Mouse (Mus musculus) cerebral cortex, adult 2 months (tissue): ENCODE results near the gene Rab4b.

ENCODE experiments used
- WGBS: fragments of 180-500 bp; shearing (Covaris S2); methylation state at CpG from one replicate; pipeline ENCODE4 v1.1.7; 2018; 5-methylcytosine and 5-hydroxymethylcytosine counted together

The Rab4b gene

DNA sequence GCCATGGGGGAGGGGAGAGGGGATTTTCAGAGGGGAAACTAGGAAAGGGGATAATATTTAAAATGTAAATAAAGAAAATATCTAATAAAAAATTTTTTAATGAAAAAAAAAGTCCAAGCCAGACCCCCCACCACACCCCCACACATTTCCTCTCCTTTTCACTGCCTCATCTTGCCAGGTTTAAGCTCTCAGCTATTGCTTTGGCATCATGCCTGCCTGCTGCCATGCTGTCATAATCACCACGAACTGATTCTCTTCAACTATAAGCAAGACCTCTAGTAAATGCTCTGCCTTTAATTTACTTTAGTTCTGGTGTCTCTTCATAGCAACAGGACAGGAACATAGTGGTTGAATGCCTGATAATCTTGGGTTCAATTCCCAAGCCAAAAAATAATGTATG is 3.8 kb upstream of the Rab4b start:
- 32% methylated on average over 1 of the region's 1 CpGs for WGBS

DNA sequence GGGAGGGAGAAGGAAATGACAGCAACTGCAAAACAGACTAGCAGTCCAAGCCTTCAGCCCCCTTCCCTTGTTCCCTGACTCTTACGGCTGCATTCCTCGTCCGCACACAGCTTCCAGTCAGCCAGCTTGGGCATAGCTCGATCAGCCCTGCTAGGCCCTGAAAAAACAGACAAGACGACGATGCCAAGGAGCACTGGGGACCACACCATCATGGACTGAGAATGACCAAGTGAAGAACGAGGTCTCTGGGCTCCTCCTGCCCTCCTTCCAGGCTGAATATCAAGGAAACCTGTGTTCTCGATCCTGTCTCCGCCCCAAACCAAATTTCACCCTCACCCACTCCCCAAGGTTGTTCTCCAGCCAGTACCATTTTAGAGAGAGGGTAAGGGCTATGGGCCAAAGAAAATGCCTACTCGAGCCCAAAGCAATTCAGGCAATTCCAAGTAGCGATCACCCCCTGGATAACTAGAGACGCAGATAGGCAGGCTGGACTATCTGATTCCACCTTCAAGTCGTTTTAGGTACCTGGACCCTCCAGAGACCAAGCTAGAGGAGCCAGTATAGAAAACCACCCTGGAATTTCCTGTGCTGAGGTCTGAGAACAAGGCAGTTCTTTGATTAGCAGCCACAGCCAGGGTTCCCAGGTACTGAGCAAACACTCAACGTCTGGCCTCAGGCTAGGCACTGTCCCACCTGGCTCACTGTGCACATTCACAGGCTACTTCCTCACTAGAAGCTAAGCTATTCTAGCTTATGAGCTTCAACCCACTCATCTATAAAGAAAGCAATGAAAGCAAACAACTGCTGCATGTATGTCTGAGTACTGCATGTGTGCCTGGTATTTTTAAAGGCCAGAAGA is 2.4 kb upstream of the Rab4b start, which contains the start of the genes Gm21983 and Mia:
TSS of gene Gm21983 (minus strand) at position 250 of the 859 bp plus-strand sequence.
TSS of gene Mia (minus strand) at position 321 of the 859 bp plus-strand sequence.
- 76% methylated on average over 14 of the region's 14 CpGs for WGBS

DNA sequence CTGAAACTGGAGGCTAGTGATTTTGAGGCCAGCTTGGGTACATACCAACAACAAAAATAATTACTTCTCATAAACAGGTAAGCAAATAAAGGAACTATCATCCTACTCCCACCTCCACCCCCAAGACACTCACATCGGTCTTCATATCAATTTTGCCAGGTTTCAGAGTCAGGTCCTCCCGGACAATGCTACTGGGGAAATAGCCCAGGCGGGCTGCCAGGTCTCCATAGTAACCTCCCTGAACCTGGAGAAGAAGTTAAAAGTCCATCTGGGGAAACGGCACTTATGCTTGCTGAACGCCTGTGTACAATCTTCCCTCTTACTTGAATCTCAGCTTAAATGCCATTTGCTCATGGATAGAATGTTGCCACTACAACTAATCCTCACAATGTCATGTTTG is 1.3 kb upstream of the Rab4b start:
- WGBS, result 35% methylated on average over 5 of the region's 5 CpGs

DNA sequence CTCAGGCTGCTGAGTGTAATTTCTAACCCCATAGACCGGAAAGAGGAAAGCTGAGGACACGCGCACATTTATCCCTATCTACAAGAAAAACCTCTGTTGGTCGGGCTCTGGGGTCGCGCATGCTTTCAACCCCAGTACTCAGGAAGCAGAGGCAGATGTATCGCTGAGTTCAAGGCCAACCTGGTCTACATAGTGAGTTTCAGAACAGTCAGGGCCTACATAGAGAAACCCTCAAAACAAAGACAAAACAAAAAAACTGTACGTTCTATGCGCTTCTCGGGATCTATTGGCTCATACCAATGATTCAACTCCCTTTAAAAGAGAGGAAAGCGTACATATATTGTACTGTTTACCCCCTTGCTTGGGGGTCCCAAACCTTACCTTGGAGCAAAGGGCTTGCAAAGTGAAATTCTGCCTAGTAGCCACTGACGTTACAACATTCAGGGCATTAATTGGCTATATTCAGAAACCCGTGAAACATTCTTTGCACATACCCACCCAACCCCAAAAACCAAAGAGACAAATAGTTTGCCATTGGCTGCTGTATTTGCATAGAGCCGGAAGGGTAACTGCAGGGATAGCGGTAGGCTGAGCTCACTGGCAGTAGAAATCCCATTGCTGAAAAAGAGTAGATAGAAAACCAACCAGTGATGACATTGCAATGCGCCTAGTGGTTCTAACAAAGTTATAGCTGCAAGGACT is 672 bp upstream of the Rab4b start:
- 44% methylated on average over 16 of the region's 16 CpGs for WGBS

DNA sequence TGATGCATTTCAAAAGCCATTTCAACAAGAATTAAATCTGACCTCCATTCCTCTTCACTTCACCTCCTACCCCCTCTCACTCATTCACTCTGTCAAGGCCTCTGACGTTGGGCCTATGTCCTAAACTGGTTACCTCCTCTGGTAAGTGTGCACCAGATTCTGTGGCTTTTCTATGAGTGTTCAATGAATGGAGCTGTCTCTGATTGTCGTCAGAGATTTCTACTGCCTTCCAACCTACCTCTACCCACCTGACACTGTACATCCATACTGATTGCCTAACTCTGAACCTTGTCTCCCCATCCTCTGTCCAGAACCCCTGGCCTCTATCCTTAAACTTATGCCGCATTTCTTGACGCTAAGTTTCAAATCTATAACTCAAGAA is 763 bp downstream of the Rab4b start:
- WGBS, result 11% methylated on average over 4 of the region's 4 CpGs

DNA sequence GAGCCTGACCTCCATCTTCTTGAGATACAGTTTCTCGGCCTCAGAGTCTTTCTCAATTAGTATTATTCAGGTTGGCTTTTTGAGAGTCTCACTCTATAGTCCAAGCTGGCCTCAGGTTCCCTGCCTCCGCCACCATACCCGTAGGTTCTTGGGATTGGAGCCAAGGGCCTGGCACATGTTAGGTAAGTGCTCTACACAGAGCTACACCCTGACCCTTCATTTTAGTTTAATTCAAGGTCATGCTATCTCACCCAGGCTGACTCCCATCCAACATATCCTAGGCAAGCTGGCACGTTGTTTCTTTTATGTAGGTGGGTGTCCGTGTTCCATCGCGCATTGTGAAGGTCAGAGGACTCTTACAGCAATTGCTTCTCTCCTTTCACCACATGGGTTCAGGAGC is 3.8 kb downstream of the Rab4b start:
- 87% methylated on average over 7 of the region's 7 CpGs for WGBS

DNA sequence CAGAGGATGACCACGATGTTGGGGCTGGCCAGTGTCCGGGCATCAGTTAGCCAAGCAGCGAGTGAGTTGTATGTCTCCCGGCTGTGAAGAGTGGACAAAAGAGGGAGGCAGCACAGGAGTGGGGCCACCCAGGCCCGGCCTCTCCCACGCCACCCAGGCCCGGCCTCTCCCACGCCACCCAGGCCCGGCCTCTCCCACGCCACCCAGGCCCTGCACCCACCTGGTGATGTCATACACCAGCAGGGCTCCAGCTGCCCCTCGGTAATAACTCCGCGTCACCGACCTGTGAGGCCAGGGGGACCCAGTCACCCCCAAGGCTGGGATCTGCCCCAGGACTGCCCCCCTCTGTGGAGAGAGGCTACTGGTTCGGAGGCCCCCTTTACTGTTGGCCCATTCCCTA is 4.2 kb downstream of the Rab4b start:
- 95% methylated on average over 15 of the region's 15 CpGs for WGBS

DNA sequence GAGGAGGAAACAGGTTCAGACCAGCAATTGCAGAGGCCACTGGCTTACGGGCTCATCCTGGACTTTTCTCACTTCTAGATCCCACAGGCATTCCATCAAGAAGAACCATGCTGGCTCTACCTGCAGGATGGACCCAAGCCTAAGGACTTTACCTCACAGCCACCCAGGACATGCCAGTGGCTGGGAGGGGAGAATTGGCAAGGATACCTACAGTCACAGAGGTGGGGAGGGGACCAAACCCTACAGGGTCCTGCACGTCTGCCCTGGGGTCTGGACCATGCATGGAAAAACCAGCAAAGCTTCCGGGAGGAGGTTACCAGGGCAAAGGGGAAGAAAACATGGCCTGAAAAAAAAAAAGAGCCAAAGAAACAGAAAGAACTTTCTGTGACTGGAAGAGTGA is 7.7 kb downstream of the Rab4b start:
- 93% methylated on average over 3 of the region's 3 CpGs for WGBS

DNA sequence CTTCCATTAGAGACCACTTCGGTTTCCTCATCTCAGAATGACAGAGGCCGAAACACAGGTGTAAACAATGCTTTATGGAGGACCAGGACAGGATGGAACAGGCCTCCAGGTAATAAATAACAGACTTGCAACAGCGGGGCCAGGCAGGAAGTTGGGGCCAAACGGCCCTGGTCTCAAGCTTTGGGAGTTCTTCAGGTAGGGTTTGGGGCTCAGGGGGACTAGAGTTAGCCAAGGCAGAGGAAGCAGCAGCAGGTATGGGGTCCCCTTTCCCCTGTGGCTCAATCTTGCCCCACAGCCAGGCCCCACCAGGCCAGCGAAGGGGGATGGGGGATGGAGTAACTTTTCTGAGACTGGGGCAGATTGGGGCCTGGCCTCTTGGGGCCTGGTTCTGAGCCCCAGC is 10.3 kb downstream of the Rab4b start:
- 97% methylated on average over 5 of the region's 5 CpGs for WGBS

DNA sequence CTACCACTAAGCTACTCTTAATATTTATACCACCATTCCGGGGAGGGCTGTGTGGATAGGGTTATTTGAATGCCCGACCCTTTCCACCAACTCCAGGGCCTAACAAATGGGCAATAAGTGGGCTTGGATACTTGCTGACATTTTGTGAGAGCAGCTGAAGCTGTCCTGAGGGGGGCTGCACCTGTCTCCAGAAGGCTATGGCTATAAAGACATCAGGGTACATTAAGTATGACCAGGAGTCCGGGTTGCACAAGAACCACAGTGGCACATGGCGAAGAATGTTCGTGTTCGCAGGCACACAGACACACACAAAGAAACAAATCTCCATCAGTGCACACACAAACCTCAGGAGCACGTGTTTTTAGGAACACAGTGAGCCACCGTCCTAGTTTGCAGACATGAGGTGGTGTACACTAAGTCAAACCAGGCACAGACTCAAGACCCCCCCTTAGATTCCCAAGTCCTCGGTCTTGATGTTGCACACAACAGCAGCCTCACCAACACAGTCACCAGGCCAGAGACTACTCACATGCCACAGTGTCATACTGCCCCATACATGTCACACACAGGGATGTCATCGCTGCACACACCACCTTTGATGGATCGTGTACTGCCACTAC is 11.1 kb downstream of the Rab4b start:
- WGBS, result 58% methylated on average over 11 of the region's 11 CpGs

DNA sequence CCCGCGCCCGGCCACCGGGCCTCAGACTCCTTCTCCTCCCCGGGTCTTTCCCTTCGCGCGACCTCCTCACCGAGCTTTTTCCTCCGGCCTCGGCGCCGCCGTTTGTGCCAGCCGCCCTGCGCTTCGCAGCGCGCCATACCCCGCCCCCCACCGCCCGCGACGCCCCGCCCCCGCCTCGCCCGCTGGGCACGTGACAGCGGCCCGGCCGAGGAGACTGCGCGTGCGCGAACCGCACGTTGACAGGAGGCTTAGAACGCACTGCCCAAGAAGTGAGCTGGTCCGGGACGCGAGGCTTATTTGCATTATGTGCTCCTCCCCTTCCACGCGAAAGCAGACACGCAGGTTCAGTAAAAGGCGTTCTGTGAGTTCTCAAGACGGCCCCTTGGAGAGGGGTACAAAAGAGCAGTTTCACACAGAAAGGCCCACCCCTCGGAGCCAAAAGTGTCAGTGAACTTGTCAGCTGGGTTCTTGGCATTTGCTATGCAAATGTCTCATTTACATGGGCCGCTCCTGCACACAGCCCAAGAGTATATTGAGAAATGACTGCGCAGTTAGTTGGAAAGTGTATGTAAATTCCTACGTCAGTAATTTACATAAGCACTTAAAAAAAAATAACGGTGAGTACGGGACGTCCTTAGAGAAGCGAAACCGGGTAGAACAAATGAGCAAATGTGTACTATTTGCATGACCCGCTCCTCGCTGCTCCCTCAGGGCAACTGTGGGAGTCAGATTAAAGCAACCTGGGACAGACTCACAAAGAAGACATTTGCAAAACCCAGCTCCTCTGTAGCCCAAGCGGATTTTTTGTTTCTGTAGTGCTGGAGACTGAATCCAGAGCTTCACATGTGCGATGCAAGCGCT is 11.9 kb downstream of the Rab4b start, which contains the start of gene Egln2:
TSS of gene Egln2 (minus strand) at position 189 of the 861 bp plus-strand sequence.
- under 1% methylated on average over 60 of the region's 61 CpGs for WGBS

DNA sequence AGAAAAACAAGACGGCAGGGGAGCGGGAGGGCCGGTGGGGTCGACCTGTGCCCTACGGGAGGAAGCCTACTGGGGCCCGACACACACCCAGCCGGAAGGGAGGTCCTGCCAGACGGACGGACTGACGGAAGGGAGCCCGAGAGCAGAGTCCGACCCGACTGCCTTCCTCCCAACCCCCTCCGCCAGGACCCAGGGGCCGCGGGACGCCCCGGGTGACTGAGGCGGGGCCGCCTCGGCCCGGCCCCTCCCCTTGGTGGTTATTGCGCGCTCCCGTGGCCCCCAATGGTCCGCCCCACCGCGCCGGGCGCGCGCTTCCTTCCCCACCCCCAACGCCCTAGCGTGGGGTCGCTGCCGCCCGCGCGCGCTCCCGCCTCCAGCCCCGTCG is 12.5 kb downstream of the Rab4b start:
- WGBS, result under 1% methylated on average over 36 of the region's 43 CpGs

DNA sequence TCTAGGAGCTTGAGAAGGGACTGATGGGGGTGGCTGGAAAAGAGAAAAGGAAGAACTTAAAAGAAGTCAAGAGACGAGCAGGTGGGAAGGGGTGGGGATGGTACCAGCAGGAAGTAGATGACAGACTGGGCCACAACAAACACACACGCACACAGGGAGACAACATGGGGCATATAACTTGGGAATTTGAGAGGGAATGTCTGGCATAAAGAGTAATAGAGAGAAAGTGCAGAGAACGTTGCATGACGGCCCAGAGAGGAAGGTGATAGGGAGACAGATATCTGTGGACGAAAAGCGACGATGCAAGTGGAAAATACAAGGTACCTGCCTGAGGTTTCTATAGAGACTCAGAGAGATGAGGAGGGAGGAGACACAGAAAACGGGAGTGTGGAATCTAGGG is 13.0 kb downstream of the Rab4b start:
- under 1% methylated on average over 8 of the region's 8 CpGs for WGBS

DNA sequence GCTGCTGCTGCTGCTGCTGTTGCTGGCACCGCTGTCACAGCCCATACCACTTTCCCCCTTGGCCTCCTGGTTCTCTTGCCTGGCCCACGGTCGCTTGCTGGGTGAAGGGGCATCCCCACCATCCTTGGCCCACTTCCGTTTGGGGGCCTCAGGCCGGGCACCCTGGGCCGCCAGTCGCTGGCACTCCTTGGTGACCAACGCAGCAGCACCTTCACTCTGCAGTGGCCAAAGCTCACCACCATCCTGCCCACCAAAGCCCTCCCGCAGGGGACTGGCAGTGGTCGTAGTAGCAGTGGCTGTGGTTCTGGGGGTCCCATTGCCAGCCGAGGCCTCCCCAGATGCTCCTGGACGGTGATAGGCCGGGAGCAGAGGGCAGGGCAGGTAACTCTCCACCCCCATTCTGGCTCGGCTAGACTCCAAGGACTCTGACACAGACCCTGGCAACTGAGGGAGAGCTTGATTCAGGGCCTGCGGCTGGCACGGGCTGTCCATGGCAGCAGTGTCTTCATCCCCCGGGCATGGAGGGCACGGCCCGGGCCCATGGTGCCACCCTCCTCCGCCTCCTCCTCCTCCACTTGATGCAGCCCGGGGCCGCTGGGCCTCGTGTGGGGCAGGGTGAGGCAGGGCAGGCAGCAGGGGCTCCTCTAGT is 13.6 kb downstream of the Rab4b start:
- WGBS, result 54% methylated on average over 23 of the region's 23 CpGs

DNA sequence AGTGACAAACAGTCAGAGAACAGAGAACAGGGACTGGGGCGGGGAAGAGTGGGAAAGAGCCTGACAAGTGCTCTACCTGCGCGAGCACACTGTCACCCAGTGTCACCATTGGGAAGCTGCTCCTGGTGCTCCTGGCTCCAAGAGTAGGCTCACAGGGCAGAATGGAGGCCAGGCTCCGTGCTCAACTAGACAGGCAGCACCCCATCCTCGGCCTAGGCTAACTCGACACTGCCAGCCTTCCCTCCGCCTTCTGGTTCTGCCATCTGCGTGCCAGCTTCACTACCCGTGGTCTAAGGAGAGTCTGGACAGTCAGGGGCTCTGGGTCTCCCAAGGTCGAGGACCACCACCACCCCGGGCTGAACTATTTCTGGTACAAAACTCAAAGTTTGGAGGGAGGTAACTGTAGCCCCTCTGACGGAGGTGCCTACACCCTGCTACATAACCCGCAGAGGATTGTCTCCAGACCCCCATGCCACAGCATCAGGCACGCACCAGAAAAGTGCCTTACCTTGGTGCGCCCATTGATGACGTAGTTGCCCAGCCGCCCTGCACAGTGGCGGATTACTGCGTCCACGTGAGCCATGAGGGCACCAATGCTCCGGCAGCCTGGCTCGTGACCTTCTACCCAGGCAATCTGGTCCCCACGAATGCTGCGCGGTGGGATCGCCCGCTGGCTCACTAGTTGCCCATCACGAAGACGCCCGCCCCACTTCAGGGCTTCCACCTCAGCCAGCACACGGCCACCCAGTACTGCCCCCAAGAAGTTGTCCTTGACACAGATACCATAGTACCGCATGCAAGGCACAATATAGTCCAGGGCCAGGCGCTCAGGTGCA is 14.4 kb downstream of the Rab4b start:
- WGBS, result 64% methylated on average over 33 of the region's 33 CpGs

DNA sequence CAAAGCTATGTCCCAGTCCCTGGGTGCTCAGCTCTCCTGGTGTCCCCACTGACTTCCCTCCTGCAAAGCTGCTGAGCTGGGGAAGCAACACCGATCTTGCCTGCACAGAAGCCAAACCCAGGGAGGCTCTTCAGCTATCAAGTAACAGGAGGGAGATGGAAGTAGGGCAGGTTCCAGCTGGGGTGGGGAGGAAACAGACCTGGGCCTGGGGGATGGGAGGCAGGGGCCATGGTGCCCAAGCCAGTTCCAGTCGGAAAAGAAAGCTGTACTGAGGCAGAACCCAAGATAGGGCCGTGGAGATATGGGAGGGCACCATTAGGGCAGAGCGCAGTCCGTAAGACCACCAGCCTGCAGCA is 15.3 kb downstream of the Rab4b start:
- 53% methylated on average over 5 of the region's 5 CpGs for WGBS

DNA sequence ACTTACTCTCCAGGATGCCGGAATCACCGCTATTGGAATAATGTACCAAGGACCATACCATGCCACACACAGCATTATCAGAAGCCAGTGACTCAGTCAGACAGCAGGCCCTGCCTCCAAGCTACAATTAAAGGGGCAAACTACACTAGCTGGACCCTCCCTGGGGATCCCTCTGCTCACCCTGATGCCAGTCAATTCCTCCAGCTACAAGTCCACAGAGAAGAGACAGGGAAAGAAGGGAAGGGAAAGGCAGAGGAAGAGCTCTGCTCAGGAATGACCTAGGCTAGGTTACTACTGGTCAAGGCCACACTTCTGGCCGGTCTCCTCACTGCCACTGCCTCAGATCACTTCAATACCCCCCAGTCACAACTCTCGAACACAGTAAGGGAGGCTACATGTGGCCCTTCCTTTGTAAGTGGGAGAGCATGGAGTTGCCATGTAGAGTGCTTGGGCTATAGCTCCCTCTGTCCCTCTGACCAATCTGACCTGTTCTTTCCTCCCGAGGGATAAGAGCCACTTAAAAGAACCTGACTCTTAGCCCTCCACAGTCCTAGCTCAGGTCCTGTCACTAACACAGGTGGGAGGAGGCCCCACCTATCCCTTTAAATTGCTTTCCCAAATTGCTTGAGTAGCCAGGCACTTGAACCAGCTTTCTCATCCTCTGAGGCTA is 15.8 kb downstream of the Rab4b start:
- 70% methylated on average over 5 of the region's 5 CpGs for WGBS

DNA sequence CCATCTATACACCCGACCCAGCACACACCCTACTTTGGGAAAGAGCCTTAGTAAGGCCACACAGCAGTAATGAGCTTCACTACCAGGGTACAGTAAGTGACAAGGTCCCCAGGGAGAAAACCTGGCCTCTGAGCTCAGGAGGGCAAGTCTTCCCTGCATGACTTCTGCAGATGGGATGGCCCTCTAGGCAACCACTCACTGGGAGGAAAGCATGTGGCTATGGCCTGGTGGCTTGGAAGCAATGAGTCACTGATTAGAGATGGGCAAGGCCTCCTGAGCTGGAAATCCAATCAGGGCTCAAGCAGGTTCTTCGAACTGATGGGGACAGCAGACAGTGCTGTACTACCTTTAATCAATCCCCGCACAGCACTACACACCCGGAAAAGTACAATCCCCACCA is 17.0 kb downstream of the Rab4b start:
- 87% methylated on average over 4 of the region's 4 CpGs for WGBS

DNA sequence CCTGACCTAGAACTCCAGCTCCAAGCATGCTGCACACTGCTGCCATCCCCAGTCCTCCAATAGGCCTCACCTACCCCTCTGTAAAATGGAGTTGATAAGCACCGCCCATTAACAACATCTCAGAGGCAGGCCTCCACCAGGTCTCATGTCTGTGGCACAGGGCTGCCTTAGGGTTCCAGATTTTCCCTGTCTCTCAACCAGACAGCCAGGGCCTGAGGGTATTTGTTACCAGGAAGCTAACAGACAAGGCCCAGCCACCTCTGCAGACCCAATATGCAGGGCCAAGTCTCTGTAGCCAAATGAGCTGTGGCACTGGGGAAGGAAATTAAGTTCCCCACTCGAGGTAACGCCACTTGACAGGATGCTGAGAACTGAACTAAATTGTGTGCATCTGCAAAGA is 17.8 kb downstream of the Rab4b start:
- 63% methylated on average over 3 of the region's 3 CpGs for WGBS

DNA sequence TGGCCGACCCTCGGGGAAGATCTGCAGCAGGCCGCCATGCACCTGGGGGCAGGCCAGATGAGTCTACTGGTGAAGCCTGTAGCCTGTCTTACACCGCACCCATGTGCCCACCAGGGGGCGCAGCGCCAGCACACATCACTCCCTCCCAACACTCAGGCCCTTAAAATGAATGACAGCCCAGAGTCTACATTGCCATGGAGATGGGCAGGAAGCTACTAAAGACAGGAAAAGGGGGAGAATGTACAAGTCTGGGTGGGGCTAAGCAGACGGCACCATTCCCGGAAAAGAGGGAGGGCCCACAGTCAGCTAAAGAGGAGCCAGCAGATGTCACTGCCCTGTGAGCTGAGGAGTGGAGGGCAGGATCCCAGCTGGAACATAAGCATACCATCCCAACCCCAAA is 18.8 kb downstream of the Rab4b start:
- 10% methylated on average over 8 of the region's 8 CpGs for WGBS
